Mouse (Mus musculus): ENCODE data around the gene Pnmal2. TPM values are rescaled to one million over a fixed set of nuclear protein-coding genes. Genes with fewer than 3 reads are reported as not detected.

The Pnmal2 gene
- polyA plus RNA-seq, 1 experiment from 2014 or later, result 23.4 TPM

GRCm38 (mm10) chr7:16919395-16920149 is 24.9 kb upstream of the Pnmal2 start:
- H3K27ac ChIP-seq, result peak overlapping the region; percentile 58; the same call in 1 of the 2 replicates
- H3K9ac ChIP-seq, result peak overlapping the region; percentile 57
- H3K4me2 ChIP-seq (replicated peaks), result peak overlapping the region; percentile 43
- 79% methylated on average over 13 of the region's 13 CpGs for WGBS
- ATAC-seq (ENCODE audit: low FRiP score, low read depth), result no peak
- peaks cover 53% of the 10 kb centered on the region for H3K36me3 ChIP-seq
- no peaks in the 10 kb centered on the region for H3K9me3 ChIP-seq
- H3K4me1 ChIP-seq, result peaks cover 39% of the 10 kb centered on the region
- 0 out of 2 replicates have a peak overlapping the region, but pooled peaks have one; percentile 5 for H3K4me3 ChIP-seq
- H3K27me3 ChIP-seq, result no peaks in the 10 kb centered on the region

GRCm38 (mm10) chr7:16920150-16920579 is 24.3 kb upstream of the Pnmal2 start:
- H3K4me1 ChIP-seq, result peaks cover 39% of the 10 kb centered on the region
- H3K4me3 ChIP-seq, result 0 out of 2 replicates have a peak overlapping the region, but pooled peaks have one; percentile 5
- H3K9me3 ChIP-seq, result no peaks in the 10 kb centered on the region
- peak overlapping the region; percentile 57; the same call in 1 of the 2 replicates for H3K9ac ChIP-seq
- WGBS, result 69% methylated on average over 7 of the region's 7 CpGs
- H3K27ac ChIP-seq, result peak overlapping the region; percentile 58; the same call in 1 of the 2 replicates
- H3K4me2 ChIP-seq (replicated peaks), result peak overlapping the region; percentile 43
- no peak for ATAC-seq (ENCODE audit: low FRiP score, low read depth)
- H3K27me3 ChIP-seq, result no peaks in the 10 kb centered on the region
- peaks cover 48% of the 10 kb centered on the region for H3K36me3 ChIP-seq

- Histone ChIP-seq H3K4me2 (replicated peaks) (peak overlapping the region; percentile 93), H3K27ac (peak overlapping the region; percentile 90), H3K36me3 (peaks cover 39% of the 10 kb centered on the region), H3K4me3 (peak overlapping the region; percentile 75), H3K27me3 (no peaks in the 10 kb centered on the region), H3K9ac (peak overlapping the region; percentile 93), H3K4me1 (peaks cover 39% of the 10 kb centered on the region), H3K9me3 (no peaks in the 10 kb centered on the region)
- WGBS, result 37% methylated on average over 21 of the region's 21 CpGs
- no peak for ATAC-seq (ENCODE audit: low FRiP score, low read depth)
Measured at GRCm38 (mm10) chr7:16920818-16921791, 23.4 kb upstream of the Pnmal2 start.

GRCm38 (mm10) chr7:16921881-16922335 is 22.6 kb upstream of the Pnmal2 start:
- WGBS, result 47% methylated on average over 6 of the region's 6 CpGs
- Histone ChIP-seq H3K9me3 (no peaks in the 10 kb centered on the region), H3K4me2 (replicated peaks) (peak overlapping the region; percentile 93), H3K27me3 (no peaks in the 10 kb centered on the region), H3K4me3 (peak overlapping the region; percentile 75), H3K27ac (peak overlapping the region; percentile 90), H3K36me3 (peaks cover 31% of the 10 kb centered on the region), H3K4me1 (peaks cover 39% of the 10 kb centered on the region), H3K9ac (peak overlapping the region; percentile 93)
- no peak for ATAC-seq (ENCODE audit: low FRiP score, low read depth)

- Histone ChIP-seq H3K4me2 (replicated peaks) (peak overlapping the region; percentile 93), H3K36me3 (peaks cover 25% of the 10 kb centered on the region), H3K4me1 (peaks cover 39% of the 10 kb centered on the region), H3K27ac (peak overlapping the region; percentile 90), H3K4me3 (peak overlapping the region; percentile 75), H3K9ac (peak overlapping the region; percentile 93), H3K9me3 (no peaks in the 10 kb centered on the region), H3K27me3 (no peaks in the 10 kb centered on the region)
- ATAC-seq (ENCODE audit: low FRiP score, low read depth), result no peak
- 56% methylated on average over 10 of the region's 10 CpGs for WGBS
Measured at GRCm38 (mm10) chr7:16922360-16922973, 22.0 kb upstream of the Pnmal2 start.

GRCm38 (mm10) chr7:16923283-16924036 is 21.0 kb upstream of the Pnmal2 start:
- ATAC-seq (ENCODE audit: low FRiP score, low read depth), result no peak
- Histone ChIP-seq H3K36me3 (peaks cover 16% of the 10 kb centered on the region), H3K27ac (peak overlapping the region; percentile 90), H3K9me3 (no peaks in the 10 kb centered on the region), H3K4me3 (peak overlapping the region; percentile 75), H3K4me2 (replicated peaks) (peak overlapping the region; percentile 93), H3K27me3 (no peaks in the 10 kb centered on the region), H3K4me1 (peaks cover 39% of the 10 kb centered on the region), H3K9ac (peak overlapping the region; percentile 93)
- under 1% methylated on average over 57 of the region's 57 CpGs for WGBS

- H3K27ac ChIP-seq, result peak within 1 kb of the TSS; percentile 95
- peaks cover 8% of the 10 kb centered on the region for H3K36me3 ChIP-seq
- H3K9me3 ChIP-seq, result no peaks in the 10 kb centered on the region
- 3% methylated on average over 62 of the region's 64 CpGs for WGBS
- H3K4me1 ChIP-seq, result peaks cover 38% of the 10 kb centered on the region
- no peaks in the 10 kb centered on the region for H3K27me3 ChIP-seq
- peak within 1 kb of the TSS; percentile 75 for H3K4me3 ChIP-seq
- peak within 1 kb of the TSS; percentile 93 for H3K9ac ChIP-seq
- peak; percentile 93 for ATAC-seq (ENCODE audit: low FRiP score, low read depth)
- H3K4me2 ChIP-seq (replicated peaks), result peak within 1 kb of the TSS; percentile 93
Measured at GRCm38 (mm10) chr7:16924037-16924834, 20.2 kb upstream of the Pnmal2 start, which contains the start of gene Calm3. Calm3 (minus strand) TSS chr7:16924114.

GRCm38 (mm10) chr7:16928341-16928740 is 16.1 kb upstream of the Pnmal2 start:
- no peak overlapping the region for H3K9ac ChIP-seq
- no peaks in the 10 kb centered on the region for H3K36me3 ChIP-seq
- H3K27ac ChIP-seq, result no peak overlapping the region
- H3K4me2 ChIP-seq (replicated peaks), result no peak overlapping the region
- H3K9me3 ChIP-seq, result no peaks in the 10 kb centered on the region
- ATAC-seq (ENCODE audit: low FRiP score, low read depth), result no peak
- H3K4me1 ChIP-seq, result 0 out of 2 replicates have a peak, but pooled peaks cover 3% of the 10 kb centered on the region
- 46% methylated on average over 2 of the region's 2 CpGs for WGBS
- no peak overlapping the region for H3K4me3 ChIP-seq
- H3K27me3 ChIP-seq, result no peaks in the 10 kb centered on the region

- Histone ChIP-seq H3K4me1 (0 out of 2 replicates have a peak, but pooled peaks cover 3% of the 10 kb centered on the region), H3K9me3 (no peaks in the 10 kb centered on the region), H3K4me2 (replicated peaks) (no peak overlapping the region), H3K27me3 (no peaks in the 10 kb centered on the region), H3K27ac (no peak overlapping the region), H3K4me3 (no peak overlapping the region), H3K36me3 (no peaks in the 10 kb centered on the region), H3K9ac (no peak overlapping the region)
- 12% methylated on average over 1 of the region's 1 CpGs for WGBS
- no peak for ATAC-seq (ENCODE audit: low FRiP score, low read depth)
Measured at GRCm38 (mm10) chr7:16930850-16931249, 13.6 kb upstream of the Pnmal2 start.

- Histone ChIP-seq H3K4me1 (0 out of 2 replicates have a peak, but pooled peaks cover 3% of the 10 kb centered on the region), H3K9me3 (no peaks in the 10 kb centered on the region), H3K4me3 (no peak overlapping the region), H3K27me3 (no peaks in the 10 kb centered on the region), H3K36me3 (no peaks in the 10 kb centered on the region), H3K4me2 (replicated peaks) (no peak overlapping the region), H3K27ac (no peak overlapping the region), H3K9ac (no peak overlapping the region)
- peak; percentile 74 for ATAC-seq (ENCODE audit: low FRiP score, low read depth)
- 18% methylated on average over 14 of the region's 14 CpGs for WGBS
Measured at GRCm38 (mm10) chr7:16931968-16932627, 12.4 kb upstream of the Pnmal2 start.
